Mouse (Mus musculus) adrenal gland (tissue): ENCODE measurements around the gene 4930438A08Rik.
"Not testable (repeated sequence)": the region's sequence is repeated elsewhere in the genome, so short reads cannot be mapped to it uniquely, and the experiment has no call there.

Source experiments
- intact Hi-C: fragments of 180-260 bp; cut with DNase I; formaldehyde crosslinking; loops from one replicate; pipeline ENCODE4 v1.15.1; 2025

4930438A08Rik gene

DNA sequence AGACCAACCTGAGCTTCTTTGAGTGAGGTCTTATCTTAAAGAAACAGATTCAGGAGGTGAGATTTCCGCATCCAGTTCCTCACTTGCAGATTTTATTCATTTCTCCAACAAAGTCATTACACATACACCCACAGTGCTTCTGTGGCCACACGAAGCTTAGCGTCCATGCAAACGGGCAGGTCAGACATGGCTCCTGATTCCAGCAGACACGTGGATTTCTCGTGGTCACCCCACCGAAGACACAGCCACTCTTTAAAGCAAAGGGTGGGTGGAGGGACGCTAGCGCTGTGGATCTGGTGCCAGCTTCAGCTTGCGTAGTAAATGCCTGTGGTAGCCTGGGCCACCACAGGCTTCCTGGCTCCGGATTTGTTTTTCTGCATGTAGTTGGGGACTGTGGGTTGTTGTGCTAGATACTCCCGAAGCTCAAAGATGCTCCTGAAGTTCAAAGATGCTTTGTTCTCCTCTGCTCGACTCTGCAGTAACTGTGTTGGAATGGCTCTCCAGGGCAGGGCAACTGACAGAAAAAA lies 7.4 kb downstream of the 4930438A08Rik start:
- intact Hi-C loops: no loop called here

- intact Hi-C loops: no loop called here
These were observed 7.9 kb downstream of the 4930438A08Rik start for GRCm38 (mm10) chr11:58282518-58282917.

DNA sequence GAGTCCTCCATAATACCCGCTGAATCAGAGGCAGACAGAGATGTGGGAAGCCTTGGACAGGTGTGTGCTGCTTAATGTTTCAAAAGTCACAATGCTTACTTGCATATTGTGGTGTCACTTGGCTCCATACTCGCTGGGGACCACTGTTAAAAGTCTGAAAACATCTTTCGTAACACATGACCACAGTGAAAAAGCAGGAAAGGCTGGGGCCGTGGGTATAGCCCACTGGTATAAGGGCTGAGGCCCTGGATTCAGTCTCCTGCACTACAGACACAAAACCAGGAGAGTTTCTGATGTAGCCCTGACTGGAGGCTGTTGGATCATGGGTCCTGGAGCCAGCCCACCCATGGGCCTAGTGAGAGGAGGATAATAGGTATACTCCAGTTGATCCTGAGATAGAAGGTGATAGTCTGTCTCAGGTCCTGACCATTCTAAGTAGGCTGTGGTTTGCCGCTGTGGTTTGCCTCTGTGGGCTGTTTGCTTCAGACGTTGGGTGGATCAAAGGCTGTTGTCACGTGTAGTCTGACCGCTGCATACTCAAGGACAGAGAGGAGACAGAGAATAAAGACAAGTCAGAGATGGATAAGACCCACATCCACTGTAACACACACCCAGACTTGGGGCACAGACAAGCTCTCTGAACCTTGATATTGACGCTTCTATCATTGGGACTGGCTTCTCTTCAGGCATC lies 15.5 kb downstream of the 4930438A08Rik start:
- intact Hi-C loops: no loop called here

- intact Hi-C loops: no loop called here
These were observed 16.2 kb downstream of the 4930438A08Rik start for GRCm38 (mm10) chr11:58290812-58291211.

GRCm38 (mm10) chr11:58292791-58293190 lies 18.2 kb downstream of the 4930438A08Rik start:
- intact Hi-C loops: no loop called here

GRCm38 (mm10) chr11:58297396-58297795 lies 22.8 kb downstream of the 4930438A08Rik start:
- intact Hi-C loops: no loop called here

GRCm38 (mm10) chr11:58301057-58301456 lies 26.5 kb downstream of the 4930438A08Rik start:
- intact Hi-C loops: loop anchor here (5.0 kb wide), 1 partner anchor 124 kb away; no protein-coding TSS in a partner anchor

DNA sequence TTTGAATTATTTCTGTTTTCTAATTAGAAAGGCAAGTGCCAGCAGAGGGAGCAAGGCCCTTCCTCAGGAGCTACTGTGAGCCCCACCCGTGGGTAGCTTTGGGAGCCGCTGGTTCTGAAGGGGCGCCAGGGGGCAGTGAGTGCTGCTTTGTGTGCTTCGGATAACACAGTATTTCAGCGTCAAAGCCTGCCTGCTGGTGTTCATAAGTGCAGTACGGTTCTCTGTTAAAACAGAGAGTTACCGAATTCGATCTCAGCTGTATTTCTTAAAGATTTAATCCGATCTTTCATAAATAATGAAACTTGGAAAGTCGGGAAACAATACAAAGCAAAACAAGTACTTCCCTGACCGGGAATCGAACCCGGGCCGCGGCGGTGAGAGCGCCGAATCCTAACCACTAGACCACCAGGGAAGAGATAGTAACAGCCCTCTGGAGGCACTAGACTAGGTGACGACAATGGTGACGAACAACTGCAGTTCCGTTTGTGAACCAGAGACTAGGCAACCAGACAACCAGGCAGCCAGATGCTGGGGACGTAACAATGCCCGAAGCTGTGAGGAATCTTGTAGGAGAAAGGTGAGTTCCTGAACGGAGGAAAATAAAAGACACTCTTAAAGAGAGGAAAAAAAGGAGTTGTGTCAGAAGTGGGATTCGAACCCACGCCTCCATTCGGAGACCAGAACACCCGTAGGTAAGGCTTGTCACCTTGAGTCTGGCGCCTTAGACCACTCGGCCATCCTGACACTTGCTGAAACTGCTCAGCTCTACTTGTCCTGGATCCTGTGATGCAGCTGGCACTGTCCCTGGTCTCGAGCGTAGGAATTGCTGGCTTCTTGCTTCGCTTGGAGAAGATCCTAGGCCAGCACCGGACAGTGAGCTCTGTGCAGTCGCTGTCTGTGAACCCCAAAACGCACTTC lies 27.5 kb downstream of the 4930438A08Rik start:
- intact Hi-C loops: loop anchor here (5.0 kb wide), 1 partner anchor 125 kb away; no protein-coding TSS in a partner anchor

DNA sequence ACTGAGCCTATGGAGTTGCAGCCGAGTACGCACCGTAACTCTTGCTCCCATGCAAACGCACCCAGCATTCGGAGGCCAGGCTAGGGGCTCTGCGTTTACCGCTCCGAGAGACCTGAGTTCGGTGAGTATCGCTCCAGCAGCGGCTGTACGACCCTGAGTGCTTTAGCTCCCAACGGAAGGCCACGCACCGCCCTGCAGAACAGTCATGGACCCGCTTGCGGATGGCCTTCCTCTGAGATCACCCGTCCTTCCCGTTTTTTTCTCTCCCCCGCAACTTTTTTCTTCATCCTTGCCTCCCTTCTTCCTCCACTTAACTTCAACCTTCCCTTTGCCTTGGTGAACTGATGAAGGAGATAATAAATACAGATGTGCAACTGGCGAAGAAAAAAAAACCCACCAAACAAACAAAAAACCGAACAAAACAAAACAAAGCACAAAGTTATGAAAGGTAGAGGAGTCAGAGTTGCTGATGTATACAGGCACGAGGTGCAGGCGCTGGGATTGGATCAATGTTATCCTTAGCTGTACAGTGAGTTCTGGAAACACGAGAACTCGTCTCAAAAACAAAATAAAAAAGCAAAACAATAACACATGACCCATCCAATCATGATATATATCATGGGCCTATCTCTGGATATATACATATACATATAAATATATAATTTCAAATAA lies 28.3 kb downstream of the 4930438A08Rik start:
- intact Hi-C loops: loop anchor here (5.0 kb wide), 1 partner anchor 126 kb away; no protein-coding TSS in a partner anchor

DNA sequence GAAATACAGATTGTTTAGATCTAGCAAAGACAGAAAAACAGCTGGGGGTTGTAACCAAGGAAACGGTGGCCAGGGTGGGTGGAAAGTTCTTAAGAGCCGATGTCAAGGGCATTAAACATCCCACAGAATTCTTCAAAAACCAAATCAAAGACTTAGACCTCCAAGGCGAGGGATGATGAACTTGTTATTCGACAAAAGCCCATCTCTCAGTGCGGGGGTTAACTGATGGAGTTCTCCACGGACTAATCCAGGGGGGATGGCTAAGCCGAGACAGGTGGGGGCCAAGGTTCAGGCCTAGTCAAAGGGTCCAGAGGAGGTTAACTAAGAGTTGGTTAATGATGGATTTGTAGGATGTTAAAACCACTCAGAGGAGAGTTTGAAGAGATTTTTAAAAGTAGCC lies 29.0 kb downstream of the 4930438A08Rik start:
- intact Hi-C loops: loop anchor here (5.0 kb wide), 1 partner anchor 126 kb away; no protein-coding TSS in a partner anchor

- intact Hi-C loops: not testable (repeated sequence)
These were observed 30.7 kb downstream of the 4930438A08Rik start for GRCm38 (mm10) chr11:58305299-58305698.

GRCm38 (mm10) chr11:58306860-58307308 lies 32.3 kb downstream of the 4930438A08Rik start, which contains the start of gene Zfp692:
Gene Zfp692 (plus strand): TSS chr11:58307069.
- intact Hi-C loops: no loop called here

- intact Hi-C loops: no loop called here
These were observed 32.9 kb downstream of the 4930438A08Rik start for GRCm38 (mm10) chr11:58307411-58308080.

GRCm38 (mm10) chr11:58308661-58309060 lies 34.1 kb downstream of the 4930438A08Rik start:
- intact Hi-C loops: no loop called here

DNA sequence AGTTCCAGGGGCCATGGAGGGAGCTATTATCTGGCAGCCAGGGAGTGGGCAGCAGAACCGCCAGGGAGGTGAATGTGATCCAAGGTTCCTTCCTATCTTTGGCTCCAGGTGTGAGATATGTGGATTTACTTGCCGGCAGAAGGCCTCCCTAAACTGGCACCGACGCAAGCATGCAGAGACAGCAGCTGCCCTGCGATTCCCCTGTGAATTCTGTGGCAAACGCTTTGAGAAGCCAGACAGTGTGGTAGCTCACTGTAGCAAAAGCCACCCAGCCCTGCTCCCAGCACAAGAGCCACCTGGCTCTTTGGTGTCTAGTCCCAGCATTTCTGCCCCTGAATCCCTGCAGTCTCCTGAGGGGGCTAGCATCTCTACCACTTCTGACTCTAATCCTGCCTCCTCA lies 39.5 kb downstream of the 4930438A08Rik start:
- intact Hi-C loops: no loop called here

DNA sequence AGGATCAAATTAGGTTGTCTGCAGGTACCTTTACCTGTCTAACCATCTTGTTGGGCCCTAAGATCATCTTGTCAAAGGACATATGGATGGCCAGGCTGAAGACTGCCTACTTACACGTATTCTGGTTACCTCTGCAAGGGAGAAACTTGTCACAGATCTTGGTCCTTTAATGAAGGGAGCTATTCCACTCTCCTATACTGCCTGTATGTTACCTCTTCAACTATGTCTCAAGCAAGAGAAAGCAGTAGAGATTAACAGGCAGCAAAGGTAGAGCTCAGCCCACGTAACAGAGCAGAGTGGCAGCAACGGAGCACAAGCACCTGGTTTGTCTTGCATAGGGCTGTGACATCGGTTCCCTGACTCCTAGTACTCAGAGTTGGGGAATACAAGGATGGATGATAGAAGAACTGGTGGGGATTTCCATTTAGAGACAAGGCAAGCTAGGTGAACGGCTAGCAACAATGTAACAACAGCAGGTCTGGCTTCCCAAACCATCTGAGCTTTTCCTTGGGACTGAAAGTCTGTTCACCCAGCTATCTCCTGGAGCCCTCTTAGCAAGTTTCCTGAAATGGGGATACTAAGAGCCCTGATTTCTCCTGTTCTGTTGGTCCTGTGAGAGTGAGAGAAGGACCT lies 41.1 kb downstream of the 4930438A08Rik start:
- intact Hi-C loops: no loop called here

DNA sequence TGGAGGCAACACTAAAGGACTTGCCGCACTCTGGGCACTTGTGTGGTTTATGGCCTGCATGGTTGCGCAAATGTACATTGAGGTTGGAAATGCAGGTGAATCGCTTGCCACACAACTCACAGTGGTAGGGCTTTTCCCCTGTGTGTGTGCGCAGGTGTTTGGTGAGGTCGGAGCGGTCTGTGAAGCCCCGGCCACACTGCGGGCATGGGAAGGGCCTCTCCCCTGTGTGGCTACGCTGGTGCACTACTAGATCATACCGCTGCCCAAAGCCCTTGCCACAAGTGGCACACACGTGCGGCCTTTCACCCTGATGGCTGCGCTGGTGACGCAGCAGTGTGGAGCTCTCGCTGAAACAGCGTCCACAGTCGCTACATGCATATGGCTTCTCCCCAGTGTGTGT lies 41.7 kb downstream of the 4930438A08Rik start:
- intact Hi-C loops: no loop called here

- intact Hi-C loops: no loop called here
These were observed 42.3 kb downstream of the 4930438A08Rik start for GRCm38 (mm10) chr11:58316768-58317390.

DNA sequence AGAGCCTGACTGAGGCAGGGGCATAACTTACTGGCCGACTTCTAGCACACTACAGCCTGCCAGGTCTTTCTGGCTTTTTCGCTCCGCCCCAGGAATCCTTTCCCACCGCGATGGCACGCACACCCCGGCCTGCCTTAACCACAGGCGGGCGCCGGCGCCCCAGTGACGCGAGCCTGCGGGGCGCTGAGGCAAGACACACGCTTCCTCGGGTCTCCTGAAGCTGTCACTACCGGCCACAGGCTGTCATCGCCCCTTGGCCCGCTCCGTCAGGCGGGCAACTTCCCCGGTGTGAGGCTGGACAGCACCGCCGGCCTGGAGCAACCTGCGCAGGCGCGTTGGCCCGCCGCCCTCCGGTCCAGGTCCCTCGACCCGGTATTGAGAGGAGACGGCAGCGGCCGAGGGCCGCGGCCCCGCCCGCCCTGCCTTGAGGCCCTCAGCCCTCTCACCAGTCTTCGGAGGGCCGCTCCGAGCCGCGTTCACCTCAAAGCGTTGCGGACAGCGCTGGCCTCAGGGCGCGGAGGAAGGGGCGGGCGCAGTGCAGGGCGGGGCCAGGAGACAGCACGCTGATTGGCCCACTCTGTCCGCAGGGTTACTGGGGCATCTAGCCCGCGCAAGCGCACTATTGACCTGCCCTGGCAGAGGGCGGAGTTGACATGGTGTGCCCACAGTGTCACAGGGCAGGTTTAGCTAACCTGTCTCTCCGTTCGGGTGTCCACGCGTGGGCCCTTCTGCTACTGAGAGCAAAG lies 48.4 kb downstream of the 4930438A08Rik start:
- intact Hi-C loops: no loop called here
